Mouse (Mus musculus) heart, embryonic 12.5 days (tissue): Measurements from ENCODE around the gene Smoc2. TPM values are rescaled to one million over a fixed set of nuclear protein-coding genes. Genes with fewer than 3 reads are reported as not detected.

Source experiments
- ATAC-seq: fragments of 200-750 bp; cut with Nextera tagmentation; 2 replicates; pipeline ENCODE4 v1.8.0; 2017; ENCODE audit warnings: moderate TSS enrichment, moderate library complexity; ENCODE audit not compliant: insufficient number of reproducible peaks, low FRiP score
- H3K27ac ChIP-seq: fragments of 300-500 bp; sonication (generic); 2 replicates; pipeline ENCODE4 v1.5.1; 2016; ENCODE audit warnings: mild to moderate bottlenecking, moderate library complexity; ENCODE audit not compliant: poor library complexity, severe bottlenecking
- H3K27me3 ChIP-seq: fragments of 300-500 bp; sonication (generic); replicated peaks from 2 replicates; pipeline ENCODE4 v1.6.1; 2016; ENCODE audit warnings: mild to moderate bottlenecking, moderate library complexity
- H3K36me3 ChIP-seq: fragments of 300-500 bp; sonication (generic); 2 replicates; pipeline ENCODE4 v1.6.1; 2016; ENCODE audit warnings: mild to moderate bottlenecking, moderate library complexity
- H3K4me1 ChIP-seq: fragments of 300-500 bp; sonication (generic); replicated peaks from 2 replicates; pipeline ENCODE4 v1.6.1; 2016; ENCODE audit warnings: mild to moderate bottlenecking
- H3K4me2 ChIP-seq: fragments of 300-500 bp; sonication (generic); 2 replicates; pipeline ENCODE4 v1.6.1; 2016; ENCODE audit warnings: mild to moderate bottlenecking, moderate library complexity
- H3K4me3 ChIP-seq: fragments of 300-500 bp; sonication (generic); 2 replicates; pipeline ENCODE4 v1.5.1; 2016; ENCODE audit warnings: mild to moderate bottlenecking
- H3K9ac ChIP-seq: fragments of 300-500 bp; sonication (generic); 2 replicates; pipeline ENCODE4 v1.6.1; 2016; ENCODE audit warnings: mild to moderate bottlenecking, moderate library complexity
- H3K9me3 ChIP-seq: fragments of 300-500 bp; sonication (generic); replicated peaks from 2 replicates; pipeline ENCODE4 v1.6.1; 2016; ENCODE audit warnings: mild to moderate bottlenecking, moderate library complexity
- WGBS: fragments of 180-500 bp; shearing (Covaris S2); methylation state at CpG from one replicate; pipeline ENCODE4 v1.1.7; 2016; 5-methylcytosine and 5-hydroxymethylcytosine counted together
- polyA plus RNA-seq: library from polyadenylated mRNA; unstranded; fragments of >200 nt; fragmentation: Nextera tagmentation; extraction: Ambion mirVana; gene quantifications from 2 replicates; pipeline ENCODE4 v1.2.1, GENCODE M21; 2016

Gene Smoc2
- polyA plus RNA-seq, 1 experiment from 2014 or later, result 30.7 TPM

DNA sequence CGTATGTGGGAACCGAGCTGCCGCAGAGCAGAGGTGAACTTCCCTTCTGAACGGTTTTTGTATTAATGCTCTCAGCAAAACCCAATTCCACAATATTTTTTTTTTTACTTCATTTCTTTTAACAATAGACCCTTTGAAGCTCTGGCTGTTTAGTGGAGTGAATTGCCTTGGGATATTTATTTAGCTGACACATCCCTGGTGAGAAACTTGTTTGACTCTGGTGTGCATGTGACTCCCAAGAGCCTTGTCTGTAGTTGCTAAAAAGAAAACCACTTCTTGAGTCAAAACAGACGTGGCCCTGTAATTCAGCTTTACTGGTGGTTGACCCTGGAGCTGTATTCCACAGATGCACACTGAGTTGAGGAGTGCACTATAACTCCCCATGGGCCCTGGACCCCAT is 135.2 kb downstream of the Smoc2 start:
- no peak overlapping the region for H3K4me2 ChIP-seq
- no peaks in the 10 kb centered on the region for H3K4me1 ChIP-seq
- H3K9ac ChIP-seq, result no peak overlapping the region
- H3K36me3 ChIP-seq, result no peaks in the 10 kb centered on the region
- H3K9me3 ChIP-seq, result no peaks in the 10 kb centered on the region
- H3K27me3 ChIP-seq, result peaks cover 84% of the 10 kb centered on the region
- 57% methylated on average over 5 of the region's 5 CpGs for WGBS
- no peak overlapping the region for H3K27ac ChIP-seq
- no peak for ATAC-seq
- no peak overlapping the region for H3K4me3 ChIP-seq

DNA sequence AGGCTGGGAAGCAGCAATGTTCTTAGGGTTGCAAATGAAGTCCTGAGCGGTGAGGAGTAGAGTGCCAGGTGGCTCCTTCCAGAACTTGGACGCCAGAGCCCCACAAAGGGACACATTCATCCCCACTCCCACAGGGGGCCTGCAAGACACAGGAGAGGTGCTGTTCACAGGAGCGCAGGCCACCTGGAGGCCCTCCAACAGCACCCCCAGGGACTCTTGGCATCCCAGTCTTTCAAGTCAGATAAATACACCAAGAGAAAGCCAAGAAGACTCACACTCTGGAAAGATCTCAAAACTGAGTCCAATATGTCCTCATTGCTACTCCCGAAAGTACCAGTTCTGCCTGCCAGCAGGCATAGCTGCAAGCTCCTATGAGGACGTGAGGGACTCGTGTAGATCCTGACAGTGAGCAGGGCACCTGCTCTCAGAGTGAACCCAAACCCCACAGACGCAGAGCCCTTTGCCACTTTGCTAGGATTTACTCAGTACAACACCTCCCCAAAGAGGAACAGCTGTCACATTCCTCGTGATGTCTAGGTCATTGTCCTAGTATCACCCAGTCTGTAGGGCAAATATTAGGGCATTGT is 141.2 kb downstream of the Smoc2 start:
- WGBS, result 40% methylated on average over 8 of the region's 8 CpGs
- ATAC-seq, result no peak
- H3K27me3 ChIP-seq, result peaks cover 78% of the 10 kb centered on the region

DNA sequence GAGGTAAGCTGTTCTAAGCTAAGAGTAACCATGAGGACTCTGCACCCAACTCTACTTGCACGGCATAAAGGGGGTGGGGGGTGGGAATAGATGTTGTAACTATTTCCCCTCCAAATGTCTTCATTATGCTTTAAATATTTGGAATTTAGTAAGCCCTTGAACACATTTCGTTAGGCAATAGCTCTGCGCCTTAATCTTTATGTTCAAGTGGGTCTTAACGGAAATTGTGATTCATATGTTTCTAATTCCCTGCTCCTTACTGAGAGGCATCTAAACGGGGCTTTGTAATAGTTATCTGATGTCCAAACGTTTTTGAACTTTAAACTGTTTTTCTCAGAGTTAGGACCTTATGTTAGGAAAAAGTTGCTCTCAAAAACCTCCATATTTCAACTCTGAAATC is 147.2 kb downstream of the Smoc2 start:
- ATAC-seq, result no peak
- Histone ChIP-seq H3K4me2 (no peak overlapping the region), H3K27me3 (peaks cover 74% of the 10 kb centered on the region), H3K36me3 (no peaks in the 10 kb centered on the region), H3K27ac (no peak overlapping the region), H3K4me3 (no peak overlapping the region), H3K4me1 (no peaks in the 10 kb centered on the region), H3K9ac (no peak overlapping the region), H3K9me3 (no peaks in the 10 kb centered on the region)
- 56% methylated on average over 6 of the region's 6 CpGs for WGBS

More for the DNA sequence above, 141.2 kb downstream of the Smoc2 start:
- Histone ChIP-seq H3K4me1 (no peaks in the 10 kb centered on the region), H3K27ac (no peak overlapping the region), H3K4me3 (no peak overlapping the region), H3K4me2 (no peak overlapping the region), H3K9ac (no peak overlapping the region), H3K36me3 (no peaks in the 10 kb centered on the region), H3K9me3 (no peaks in the 10 kb centered on the region)

DNA sequence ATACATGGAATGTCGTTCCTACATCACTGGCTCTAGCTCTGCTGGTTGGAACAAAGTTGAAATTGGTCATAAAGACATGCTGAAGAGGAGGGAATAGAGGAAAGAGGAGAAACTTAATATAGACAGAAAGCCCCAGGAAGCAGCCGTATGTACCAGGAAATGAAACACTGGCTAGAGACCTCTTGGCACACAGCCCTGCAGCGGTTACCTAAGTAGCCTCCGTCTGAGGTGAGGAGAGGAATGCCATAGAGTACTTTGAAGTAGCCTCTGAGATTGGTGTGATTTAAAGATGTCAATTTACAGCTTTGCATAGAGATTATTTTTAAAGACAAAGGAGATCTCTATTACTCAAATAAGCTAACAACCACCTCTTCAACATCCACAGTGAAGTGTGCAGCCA is 155.4 kb downstream of the Smoc2 start:
- Histone ChIP-seq H3K36me3 (no peaks in the 10 kb centered on the region), H3K4me1 (no peaks in the 10 kb centered on the region), H3K9me3 (no peaks in the 10 kb centered on the region), H3K4me3 (no peak overlapping the region), H3K9ac (no peak overlapping the region), H3K27me3 (peaks cover 82% of the 10 kb centered on the region), H3K4me2 (no peak overlapping the region), H3K27ac (no peak overlapping the region)
- 68% methylated on average over 4 of the region's 4 CpGs for WGBS
- ATAC-seq, result no peak

DNA sequence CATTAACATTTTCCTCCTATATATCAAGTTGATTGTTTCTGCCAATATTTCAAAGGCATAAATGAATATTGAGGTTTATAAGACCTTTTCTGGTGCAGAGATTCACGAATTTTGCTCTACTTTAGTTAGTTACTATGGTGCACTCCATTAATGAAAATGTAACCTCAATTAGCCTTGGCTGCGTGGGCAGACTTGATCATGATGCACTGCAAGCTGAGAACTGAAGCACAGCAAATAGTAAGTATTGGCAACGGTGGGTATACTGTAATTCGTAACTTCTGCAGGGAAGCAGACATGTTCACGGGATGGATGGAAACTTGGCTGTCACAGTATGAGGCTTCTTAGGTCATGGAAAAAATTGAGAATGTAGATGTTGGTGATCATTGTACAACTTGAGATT is 166.3 kb downstream of the Smoc2 start:
- WGBS, result 74% methylated on average over 5 of the region's 5 CpGs
- no peaks in the 10 kb centered on the region for H3K4me1 ChIP-seq
- H3K4me2 ChIP-seq, result no peak overlapping the region
- H3K27ac ChIP-seq, result no peak overlapping the region
- H3K4me3 ChIP-seq, result no peak overlapping the region
- no peak overlapping the region for H3K9ac ChIP-seq
- no peaks in the 10 kb centered on the region for H3K9me3 ChIP-seq
- peaks cover 46% of the 10 kb centered on the region for H3K27me3 ChIP-seq
- ATAC-seq, result no peak
- H3K36me3 ChIP-seq, result no peaks in the 10 kb centered on the region

DNA sequence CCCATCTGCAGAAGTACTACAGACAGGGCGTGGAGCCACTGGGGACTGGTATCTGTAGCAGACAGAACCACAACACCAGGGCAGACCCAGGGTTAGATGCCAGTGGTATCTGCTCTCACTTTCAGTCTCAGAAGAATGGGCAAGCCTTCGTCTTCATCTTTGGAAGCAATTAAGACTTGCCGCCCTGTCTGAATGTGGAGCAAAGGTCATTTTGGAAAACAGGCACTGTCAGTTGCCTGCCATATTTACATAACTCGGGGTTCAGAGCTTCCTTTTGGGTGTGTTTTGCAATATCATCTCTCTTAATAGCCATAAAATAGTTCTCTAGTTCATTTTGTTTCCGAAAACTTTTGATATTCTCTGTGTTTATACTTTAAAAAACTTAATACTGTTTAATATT is 168.0 kb downstream of the Smoc2 start:
- Histone ChIP-seq H3K4me2 (no peak overlapping the region), H3K27me3 (peaks cover 37% of the 10 kb centered on the region), H3K4me1 (no peaks in the 10 kb centered on the region), H3K9me3 (no peaks in the 10 kb centered on the region), H3K27ac (no peak overlapping the region), H3K4me3 (no peak overlapping the region), H3K9ac (no peak overlapping the region), H3K36me3 (no peaks in the 10 kb centered on the region)
- ATAC-seq, result no peak
- WGBS, result 75% methylated on average over 5 of the region's 5 CpGs

Other genes starting within 250 kb of the Smoc2 start
- gene Gm7358, start 220.0 kb upstream of the Smoc2 start, polyA plus RNA-seq, result not detected in 2 replicates
- gene Dact2, start 75.2 kb upstream of the Smoc2 start, polyA plus RNA-seq, result 1.7 and 2.4 TPM in 2 replicates